Mouse (Mus musculus) forebrain, postnatal 0 days (tissue): ENCODE measurements around the gene Spp1. TPM values are rescaled to one million over a fixed set of nuclear protein-coding genes. Genes with fewer than 3 reads are reported as not detected.

Source experiments
- ATAC-seq: fragments of 200-750 bp; cut with Nextera tagmentation; 2 replicates; pipeline ENCODE4 v1.8.0; 2017; ENCODE audit warnings: mild to moderate bottlenecking, moderate library complexity
- DNase-seq: peaks from one replicate; pipeline ENCODE4 v3.0.0-alpha.2; 2015
- H3K27ac ChIP-seq: fragments of 300-500 bp; sonication (generic); 2 replicates; pipeline ENCODE4 v1.5.1; 2014; ENCODE audit warnings: low read depth, mild to moderate bottlenecking, antibody characterized with exemption, low read length, moderate library complexity, mixed read lengths
- H3K27me3 ChIP-seq: fragments of 300-500 bp; sonication (generic); 2 replicates; pipeline ENCODE4 v1.6.1; 2014; ENCODE audit warnings: mild to moderate bottlenecking, low read length, mixed read lengths; ENCODE audit not compliant: insufficient read depth
- H3K36me3 ChIP-seq: fragments of 300-500 bp; sonication (generic); 2 replicates; pipeline ENCODE4 v1.6.1; 2014; ENCODE audit warnings: mild to moderate bottlenecking, moderate library complexity; ENCODE audit not compliant: insufficient read depth
- H3K4me1 ChIP-seq: fragments of 300-500 bp; sonication (generic); 2 replicates; pipeline ENCODE4 v1.6.1; 2014; ENCODE audit warnings: antibody characterized with exemption; ENCODE audit not compliant: insufficient read depth
- H3K4me2 ChIP-seq: fragments of 300-500 bp; sonication (generic); 2 replicates; pipeline ENCODE4 v1.6.1; 2014; ENCODE audit warnings: low read depth, mild to moderate bottlenecking, moderate library complexity
- H3K4me3 ChIP-seq: fragments of 300-500 bp; sonication (generic); 2 replicates; pipeline ENCODE4 v1.5.1; 2014; ENCODE audit warnings: low read depth, low read length, mixed read lengths
- H3K9ac ChIP-seq: fragments of 300-500 bp; sonication (generic); 2 replicates; pipeline ENCODE4 v1.6.1; 2014; ENCODE audit warnings: mild to moderate bottlenecking
- H3K9me3 ChIP-seq: fragments of 300-500 bp; sonication (generic); 2 replicates; pipeline ENCODE4 v1.6.1; 2016; ENCODE audit warnings: low read length
- CTCF ChIP-seq: sonication (generic); IDR thresholded peaks from 2 replicates; pipeline ENCODE4 v1.5.1; 2016; ENCODE audit warnings: antibody characterized with exemption, control low read depth, low read depth
- WGBS: fragments of 180-500 bp; shearing (Covaris S2); extraction: QIAGEN DNeasy Blood & Tissue Kit; methylation state at CpG from one replicate; pipeline ENCODE4 v1.1.7; 2014; 5-methylcytosine and 5-hydroxymethylcytosine counted together
- polyA plus RNA-seq: library from polyadenylated mRNA; unstranded; fragments of >200 nt; fragmentation: Nextera tagmentation; extraction: Ambion mirVana; gene quantifications from 2 replicates; pipeline ENCODE4 v1.2.1, GENCODE M21; 2015
- total RNA-seq: library from RNA; depleted of rRNA; stranded (reverse); fragments of >200 nt; gene quantifications from 2 replicates; pipeline ENCODE4 v1.2.3, GENCODE M21; 2014; rRNA removed

The Spp1 gene
- total RNA-seq: 28.4 and 80.6 TPM in 2 replicates
- polyA plus RNA-seq: 60.0 and 67.8 TPM in 2 replicates

DNA sequence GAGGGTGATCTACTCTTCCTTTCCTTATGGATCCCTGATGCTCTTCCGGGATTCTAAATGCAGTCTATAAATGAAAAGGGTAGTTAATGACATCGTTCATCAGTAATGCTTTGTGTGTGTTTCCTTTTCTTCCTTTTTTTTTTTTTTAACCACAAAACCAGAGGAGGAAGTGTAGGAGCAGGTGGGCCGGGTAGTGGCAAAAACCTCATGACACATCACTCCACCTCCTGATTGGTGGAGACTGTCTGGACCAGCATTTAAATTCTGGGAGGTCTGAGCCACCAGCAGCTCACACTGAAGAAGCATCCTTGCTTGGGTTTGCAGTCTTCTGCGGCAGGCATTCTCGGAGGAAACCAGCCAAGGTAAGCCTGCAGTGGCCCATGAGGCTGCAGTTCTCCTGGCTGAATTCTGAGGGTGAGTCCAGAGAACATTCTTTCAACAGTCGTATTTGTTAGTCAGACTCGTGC is at the start of gene Spp1:
TSS of gene Spp1 (plus strand) at position 284 of the 467 bp plus-strand sequence.
- DNase-seq: no peak
- Histone ChIP-seq H3K27ac (no peak within 1 kb of the TSS), H3K36me3 (no peaks in the 10 kb centered on the region), H3K4me1 (no peaks in the 10 kb centered on the region), H3K27me3 (no peaks in the 10 kb centered on the region), H3K4me2 (no peak within 1 kb of the TSS), H3K9ac (no peak within 1 kb of the TSS), H3K9me3 (no peaks in the 10 kb centered on the region), H3K4me3 (no peak within 1 kb of the TSS)
- WGBS: 63% methylated on average over 7 of the region's 7 CpGs
- no peak for ATAC-seq
- TF ChIP-seq CTCF: no peak

DNA sequence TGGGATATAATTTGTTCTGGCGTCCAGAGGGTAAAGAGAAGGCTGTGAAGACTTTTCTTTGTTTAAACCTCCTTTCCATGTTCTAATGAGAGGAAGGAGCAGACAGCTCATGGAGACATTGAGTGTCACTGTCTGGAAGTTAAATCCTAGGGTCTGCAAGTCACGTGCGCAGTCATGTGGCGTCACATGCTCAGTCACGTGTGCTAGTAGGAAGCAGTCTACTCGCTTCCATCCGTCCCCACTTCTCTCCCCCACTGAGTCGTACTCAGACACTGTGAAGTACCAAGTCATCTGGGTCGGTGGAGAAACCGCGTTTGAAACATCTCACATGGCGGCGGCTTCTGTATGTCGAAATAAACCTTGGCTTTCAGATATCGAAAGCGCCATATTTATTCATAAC is 49.4 kb upstream of the Spp1 start:
- Histone ChIP-seq H3K27me3 (no peaks in the 10 kb centered on the region), H3K4me1 (no peaks in the 10 kb centered on the region), H3K4me3 (no peak overlapping the region), H3K9me3 (no peaks in the 10 kb centered on the region), H3K4me2 (no peak overlapping the region), H3K9ac (no peak overlapping the region), H3K27ac (no peak overlapping the region), H3K36me3 (no peaks in the 10 kb centered on the region)
- TF ChIP-seq CTCF: no peak
- ATAC-seq (no peak), DNase-seq (no peak)
- 92% methylated on average over 16 of the region's 16 CpGs for WGBS

DNA sequence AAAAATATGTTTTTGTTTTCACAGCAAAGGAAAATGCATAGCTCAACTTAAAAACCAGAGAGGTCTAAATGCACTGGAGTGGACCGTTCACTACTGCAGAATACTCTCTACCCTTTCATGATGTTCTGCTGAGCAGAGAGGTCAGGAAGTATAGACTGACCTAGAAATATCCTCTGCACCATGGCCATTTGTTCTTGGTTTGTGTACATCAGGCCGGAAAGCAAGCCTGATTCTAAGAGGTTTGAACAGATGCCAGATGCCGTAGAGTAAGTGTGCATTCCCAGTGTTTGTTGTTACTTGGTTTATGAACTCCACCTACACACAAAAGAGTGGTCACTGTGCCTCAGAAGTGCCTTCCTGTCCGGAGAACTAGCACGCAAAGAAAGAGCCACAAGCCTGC is 48.0 kb upstream of the Spp1 start:
- ATAC-seq (no peak), DNase-seq (no peak)
- Histone ChIP-seq H3K36me3 (no peaks in the 10 kb centered on the region), H3K9ac (no peak overlapping the region), H3K27ac (no peak overlapping the region), H3K4me1 (no peaks in the 10 kb centered on the region), H3K4me2 (no peak overlapping the region), H3K4me3 (no peak overlapping the region), H3K9me3 (no peaks in the 10 kb centered on the region), H3K27me3 (no peaks in the 10 kb centered on the region)
- TF ChIP-seq CTCF: no peak
- WGBS: 74% methylated on average over 5 of the region's 5 CpGs

GRCm38 (mm10) chr5:104390962-104391361 is 44.0 kb upstream of the Spp1 start:
- no peak for ATAC-seq
- no peak for DNase-seq
- TF ChIP-seq CTCF: no peak

GRCm38 (mm10) chr5:104392784-104393183 is 42.1 kb upstream of the Spp1 start:
- WGBS: 84% methylated on average over 5 of the region's 5 CpGs

More at GRCm38 (mm10) chr5:104390962-104391361, 44.0 kb upstream of the Spp1 start:
- no peak overlapping the region for H3K27ac ChIP-seq
- H3K9ac ChIP-seq: no peak overlapping the region
- H3K9me3 ChIP-seq: no peaks in the 10 kb centered on the region
- H3K27me3 ChIP-seq: no peaks in the 10 kb centered on the region
- no peak overlapping the region for H3K4me2 ChIP-seq
- H3K4me1 ChIP-seq: no peaks in the 10 kb centered on the region
- H3K4me3 ChIP-seq: no peak overlapping the region
- WGBS: 85% methylated on average over 2 of the region's 2 CpGs
- H3K36me3 ChIP-seq: no peaks in the 10 kb centered on the region

DNA sequence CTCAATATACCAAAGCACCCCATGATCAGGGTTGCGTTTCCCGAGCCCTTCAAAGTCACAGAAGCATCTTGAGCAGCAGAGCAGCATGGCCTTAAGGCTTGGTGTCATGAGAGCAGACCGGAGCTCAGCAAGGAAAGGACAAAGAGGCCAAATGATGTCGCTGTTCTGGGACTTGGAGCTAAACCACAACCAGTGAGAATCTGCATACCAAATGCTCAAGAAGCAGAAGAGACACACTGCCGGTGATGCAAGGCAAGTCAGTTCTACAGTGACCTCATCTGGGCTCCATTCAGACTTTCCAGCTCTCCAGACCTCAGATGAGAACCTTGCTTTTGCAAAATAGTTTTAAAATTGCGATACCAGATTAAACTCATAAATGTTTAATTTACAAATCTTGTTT is 38.6 kb upstream of the Spp1 start:
- no peak for TF ChIP-seq CTCF
- Histone ChIP-seq H3K36me3 (no peaks in the 10 kb centered on the region), H3K4me2 (no peak overlapping the region), H3K4me3 (no peak overlapping the region), H3K4me1 (no peaks in the 10 kb centered on the region), H3K27me3 (no peaks in the 10 kb centered on the region), H3K9ac (no peak overlapping the region), H3K27ac (no peak overlapping the region), H3K9me3 (no peaks in the 10 kb centered on the region)
- WGBS: 72% methylated on average over 6 of the region's 6 CpGs
- ATAC-seq (no peak), DNase-seq (no peak)

More at GRCm38 (mm10) chr5:104392784-104393183, 42.1 kb upstream of the Spp1 start:
- no peak overlapping the region for H3K4me3 ChIP-seq
- no peaks in the 10 kb centered on the region for H3K36me3 ChIP-seq
- no peak for TF ChIP-seq CTCF
- ATAC-seq (no peak), DNase-seq (no peak)
- H3K27me3 ChIP-seq: no peaks in the 10 kb centered on the region
- H3K9ac ChIP-seq: no peak overlapping the region
- H3K4me1 ChIP-seq: no peaks in the 10 kb centered on the region
- no peak overlapping the region for H3K27ac ChIP-seq
- no peak overlapping the region for H3K4me2 ChIP-seq
- no peaks in the 10 kb centered on the region for H3K9me3 ChIP-seq

GRCm38 (mm10) chr5:104398001-104398400 is 36.9 kb upstream of the Spp1 start:
- WGBS: 60% methylated on average over 1 of the region's 1 CpGs

More at GRCm38 (mm10) chr5:104398001-104398400, 36.9 kb upstream of the Spp1 start:
- DNase-seq (no peak), ATAC-seq (no peak)
- no peak overlapping the region for H3K4me2 ChIP-seq
- no peak overlapping the region for H3K27ac ChIP-seq
- no peak overlapping the region for H3K9ac ChIP-seq
- H3K9me3 ChIP-seq: no peaks in the 10 kb centered on the region
- H3K4me1 ChIP-seq: no peaks in the 10 kb centered on the region
- no peaks in the 10 kb centered on the region for H3K27me3 ChIP-seq
- no peaks in the 10 kb centered on the region for H3K36me3 ChIP-seq
- no peak overlapping the region for H3K4me3 ChIP-seq
- TF ChIP-seq CTCF: no peak
